Mouse (Mus musculus) heart, postnatal 14 days (tissue): ENCODE data around the gene Tyk2. TPM values are rescaled to one million over a fixed set of nuclear protein-coding genes. Genes with fewer than 3 reads are reported as not detected.

Experiments used
- DNase-seq, 2 experiments: peaks; one replicate each; pipeline ENCODE4 v3.0.0; 2021 to 2022
- intact Hi-C: fragments of 180-260 bp; cut with DNase I; formaldehyde crosslinking; loops from one replicate; pipeline ENCODE4 v1.15.1; 2025
- long read RNA-seq, 2 experiments: library from polyadenylated mRNA; stranded (forward); transcript quantifications; one replicate each; pipeline ENCODE4 v2.0.0; 2021
- total RNA-seq, 2 experiments: library from RNA; stranded (reverse); gene quantifications; 2 replicates each; pipeline ENCODE4 v1.2.3; 2021

Tyk2 gene
- 1 to 10 TPM; 9.2 TPM for total RNA-seq
- long read RNA-seq, experiment 1, full-length matches to known transcripts: 5 of 14 reads
- long read RNA-seq, experiment 1, partial matches to known transcripts: 4 of 14 reads
- long read RNA-seq, experiment 1, other reads (novel, unspliced or antisense): 5 of 14 reads
- long read RNA-seq, experiment 2, full-length matches to known transcripts: 2 of 7 reads
- long read RNA-seq, experiment 2, partial matches to known transcripts: 2 of 7 reads
- long read RNA-seq, experiment 2, other reads (novel, unspliced or antisense): 3 of 7 reads

DNA sequence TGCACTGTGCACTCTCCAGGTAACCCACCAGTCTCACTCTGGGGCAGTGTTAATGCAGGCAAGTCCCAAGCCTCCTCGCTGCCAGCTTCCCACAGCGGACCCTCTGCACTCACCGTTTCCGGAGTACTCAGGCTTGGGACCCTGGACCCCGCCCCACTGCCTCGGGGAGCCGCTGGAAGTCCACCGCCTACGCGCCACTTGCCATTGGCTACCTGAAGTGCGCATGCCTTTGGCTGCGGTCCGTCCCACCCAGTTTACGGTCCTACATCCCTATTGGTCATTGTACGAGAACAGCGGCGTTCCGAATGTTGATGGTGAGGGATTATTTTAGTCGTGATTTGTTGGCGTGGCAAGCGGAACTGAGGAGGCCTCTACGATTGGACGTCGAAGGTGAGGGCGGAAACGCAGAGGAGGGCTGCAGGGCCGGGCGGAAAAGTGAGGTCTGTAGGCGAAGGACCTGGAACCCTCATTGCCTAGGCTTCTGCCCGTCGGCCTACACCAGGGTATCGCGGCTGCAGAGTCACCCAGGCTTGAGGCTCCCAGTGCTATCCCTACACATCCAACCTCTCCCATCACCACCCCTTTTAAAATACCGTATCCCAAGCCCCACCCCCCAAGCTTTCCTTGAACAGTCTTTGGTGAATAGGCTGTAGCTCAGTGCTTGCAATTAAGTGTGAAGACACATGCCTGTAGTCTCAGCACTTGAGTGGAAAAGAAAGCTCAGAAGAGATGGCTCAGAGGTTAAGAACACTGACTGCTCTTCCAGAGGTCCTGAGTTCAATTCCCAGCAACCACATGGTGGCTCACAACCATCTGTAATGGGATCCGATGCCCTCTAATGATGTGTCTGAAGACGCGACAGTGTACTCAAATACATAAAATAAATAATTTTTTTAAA lies at the start of gene Tyk2:
Gene Tyk2, minus strand, starts transcription at position 185 of the 898 bp plus-strand sequence.
- intact Hi-C loops: loop anchor here (5.0 to 10.0 kb wide), 2 partner anchors 39 to 127 kb away; partner anchors contain the start of genes Gm38431, Mrpl4 and Raver1
- DNase-seq: peak; percentile 85 to 88

DNA sequence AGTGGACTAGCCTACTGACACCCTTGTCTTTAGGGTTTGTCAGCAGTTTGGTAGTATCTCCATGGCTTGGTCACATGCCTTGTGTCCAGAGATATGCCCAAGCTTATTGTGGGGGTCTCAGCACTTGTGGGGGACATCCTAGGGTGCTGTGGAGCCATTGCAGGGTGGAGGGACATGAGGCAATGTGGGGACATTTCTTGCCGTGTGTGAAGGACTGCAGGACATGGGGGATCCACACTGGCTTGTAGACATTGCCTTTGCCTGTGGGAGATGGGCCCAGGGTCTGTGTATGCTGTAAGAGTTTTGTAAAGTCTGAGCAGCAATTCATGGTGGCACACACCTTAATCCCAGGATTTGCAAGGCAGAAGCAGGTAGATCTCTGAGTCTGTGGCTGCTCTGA lies 49.8 kb upstream of the Tyk2 start:
- intact Hi-C loops: no loop called here
- no peak for DNase-seq

DNA sequence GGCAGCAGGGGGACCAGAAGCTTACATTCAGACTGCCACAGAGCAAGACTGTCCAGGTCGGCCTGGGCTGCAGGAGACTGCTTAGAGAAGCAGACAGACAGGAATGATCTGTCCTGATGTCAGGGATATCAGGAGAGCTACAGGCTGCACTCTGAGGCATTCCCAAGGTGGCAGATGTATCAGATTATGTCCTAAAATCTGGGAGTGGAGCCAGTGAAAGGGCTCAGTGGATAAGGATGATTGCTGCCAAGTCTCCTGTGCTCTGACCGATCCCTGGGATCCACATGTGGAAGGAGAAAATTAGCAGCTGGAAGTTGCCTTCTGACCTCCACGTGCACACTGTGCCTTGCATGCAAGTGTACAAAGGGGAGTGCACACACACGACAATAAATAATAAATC lies 49.4 kb upstream of the Tyk2 start:
- intact Hi-C loops: no loop called here
- no peak for DNase-seq

DNA sequence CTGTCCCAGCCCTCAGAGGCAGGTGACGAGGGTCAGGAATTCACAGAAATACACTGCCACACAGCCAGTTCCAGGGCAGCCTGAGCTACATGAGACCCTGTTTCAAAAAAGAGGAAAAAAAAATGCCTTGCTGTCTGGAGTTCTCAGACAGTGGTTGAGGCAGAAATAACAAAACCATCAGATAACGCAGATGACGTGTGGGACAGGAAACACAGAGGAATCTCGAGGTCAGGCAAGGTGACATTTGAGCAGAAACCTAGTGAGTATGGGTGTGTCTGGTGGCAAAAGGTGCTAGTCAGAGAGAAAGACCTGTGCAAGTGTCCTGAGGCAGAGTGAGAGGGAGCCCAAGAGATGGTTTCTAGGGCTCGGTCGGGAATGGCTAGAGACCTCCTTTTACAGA lies 41.3 kb upstream of the Tyk2 start:
- intact Hi-C loops: no loop called here
- DNase-seq: no peak

DNA sequence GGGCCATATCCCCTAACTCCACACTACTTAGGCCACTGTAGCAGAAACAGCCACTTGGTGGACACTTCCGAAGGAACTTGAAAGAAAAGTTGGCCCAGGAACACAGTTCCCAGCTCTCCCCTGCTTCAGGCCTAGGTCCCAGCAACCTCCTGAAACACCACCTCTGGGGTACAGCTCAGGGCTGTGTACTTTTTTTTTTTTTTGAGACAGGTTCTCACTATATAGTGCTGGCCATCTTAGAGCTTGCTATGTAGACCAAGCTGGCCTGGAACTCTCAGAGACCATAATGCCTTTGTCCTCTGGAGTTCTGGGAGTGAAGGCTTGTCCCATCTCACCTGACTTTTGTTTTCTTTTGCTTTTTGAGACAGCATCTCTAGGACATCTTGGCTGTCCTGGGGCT lies 38.1 kb upstream of the Tyk2 start:
- DNase-seq: no peak
- intact Hi-C loops: no loop called here

DNA sequence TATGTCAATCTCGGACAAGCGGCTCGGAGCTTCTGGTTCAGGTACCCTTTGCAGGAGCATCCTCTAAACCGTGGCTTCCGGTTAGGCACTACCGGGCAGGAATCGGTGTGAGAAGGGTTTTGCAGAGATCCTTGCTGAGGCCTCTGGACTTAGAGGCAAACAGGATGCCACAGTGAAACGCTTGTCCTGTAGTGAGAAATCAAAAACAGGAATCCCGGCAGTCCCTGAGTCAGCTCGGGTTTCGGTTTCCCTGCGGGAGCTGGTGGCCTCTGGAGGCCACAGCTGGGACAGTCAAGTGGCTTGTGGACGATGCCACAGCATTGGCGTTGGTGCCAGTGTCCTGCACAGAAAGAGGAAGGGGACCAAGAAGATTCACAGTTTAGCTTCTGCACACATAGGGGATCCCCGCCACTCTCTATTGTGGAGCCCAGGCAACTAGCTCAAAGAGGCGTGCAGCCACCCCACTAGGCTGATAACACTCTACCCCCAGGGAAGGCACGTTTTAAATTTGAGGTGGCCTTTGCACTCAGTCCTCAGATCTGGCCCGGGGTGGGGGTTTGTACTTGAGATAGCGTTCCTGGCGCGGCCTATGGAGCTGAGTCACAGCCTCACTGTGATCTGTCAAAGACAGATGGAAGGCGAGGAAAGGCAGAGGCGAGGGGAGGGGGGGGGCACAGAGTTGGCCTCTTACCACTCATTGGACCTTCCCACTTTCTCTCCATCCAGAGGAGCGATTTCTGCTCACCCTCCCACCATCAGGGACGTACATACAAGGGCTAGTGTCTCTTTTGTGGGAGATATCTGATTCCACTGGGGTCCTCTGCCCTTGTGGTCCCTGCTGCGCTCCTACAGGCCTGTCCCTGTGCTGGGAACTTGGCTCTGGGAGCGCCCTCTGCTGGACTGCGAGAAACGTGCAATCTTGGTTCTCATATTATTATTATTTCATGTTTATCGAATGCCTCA lies 37.4 kb upstream of the Tyk2 start:
- intact Hi-C loops: no loop called here
- DNase-seq: peak; percentile 82 to 87

DNA sequence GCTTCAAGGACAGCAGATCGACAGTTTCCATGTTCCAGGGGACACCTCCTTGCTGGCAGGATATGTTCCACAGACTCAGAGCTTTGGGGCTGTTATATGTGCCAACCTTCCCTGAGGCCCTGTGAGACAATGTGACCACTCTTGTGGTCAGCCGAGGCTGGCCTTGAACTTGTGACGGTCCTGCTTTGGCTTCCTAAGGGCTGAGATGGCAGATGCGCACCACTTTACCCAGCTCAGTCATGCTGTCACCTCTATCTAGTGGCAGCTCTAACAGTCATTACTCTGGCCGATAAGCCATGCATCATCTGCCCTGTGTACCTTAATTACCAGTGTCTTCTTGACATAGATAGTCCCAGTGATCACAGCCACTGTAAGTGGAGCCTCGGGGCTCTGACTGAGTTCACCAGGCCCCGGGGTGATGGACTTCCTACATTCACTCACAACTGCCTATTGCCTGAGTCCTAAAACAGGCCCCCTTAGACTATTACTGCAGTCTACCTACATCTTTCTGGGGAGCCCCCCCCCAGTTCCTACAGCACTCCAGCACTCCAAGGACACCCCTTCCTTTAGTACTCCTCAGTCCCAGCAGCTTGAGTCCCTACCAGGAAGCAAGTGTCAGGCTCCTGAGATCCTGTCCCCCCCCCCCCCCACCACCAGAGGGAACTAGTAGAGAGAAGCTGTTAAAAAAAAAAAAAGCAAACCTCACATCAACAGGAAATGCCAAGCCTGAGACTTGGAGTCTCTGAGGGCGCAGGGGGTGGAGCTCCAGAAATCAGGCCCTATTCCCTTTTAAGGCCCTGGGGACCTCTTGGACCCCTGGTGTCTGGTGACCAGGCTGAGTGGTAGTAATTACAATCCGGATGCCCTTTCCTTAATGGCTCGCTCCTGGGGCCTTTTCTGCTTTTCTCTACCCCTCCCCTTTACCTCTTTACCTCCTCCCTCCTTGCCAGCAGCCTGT lies 36.4 kb upstream of the Tyk2 start:
- DNase-seq: peak in 1 of 2 experiments; percentile 46
- intact Hi-C loops: no loop called here

DNA sequence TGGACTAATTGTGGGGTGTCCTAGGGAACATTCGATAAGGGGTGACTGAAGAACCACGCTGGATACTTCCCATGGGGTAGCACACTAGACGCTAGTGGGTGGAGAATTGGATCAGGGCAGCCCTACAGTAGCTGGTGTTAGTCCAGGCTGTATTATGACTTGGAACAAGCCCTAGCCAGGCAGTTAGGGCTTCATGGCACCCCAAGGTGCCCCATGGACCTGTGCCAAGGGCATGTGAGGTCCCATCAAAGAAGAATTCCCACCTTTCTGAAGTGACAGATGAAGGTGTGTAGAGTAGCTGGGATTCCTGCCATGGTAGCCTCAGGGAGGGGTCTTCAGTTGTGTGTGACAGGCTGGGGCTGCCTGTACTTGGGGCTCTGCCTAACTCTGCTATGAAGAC lies 35.5 kb upstream of the Tyk2 start:
- no peak for DNase-seq
- intact Hi-C loops: no loop called here

DNA sequence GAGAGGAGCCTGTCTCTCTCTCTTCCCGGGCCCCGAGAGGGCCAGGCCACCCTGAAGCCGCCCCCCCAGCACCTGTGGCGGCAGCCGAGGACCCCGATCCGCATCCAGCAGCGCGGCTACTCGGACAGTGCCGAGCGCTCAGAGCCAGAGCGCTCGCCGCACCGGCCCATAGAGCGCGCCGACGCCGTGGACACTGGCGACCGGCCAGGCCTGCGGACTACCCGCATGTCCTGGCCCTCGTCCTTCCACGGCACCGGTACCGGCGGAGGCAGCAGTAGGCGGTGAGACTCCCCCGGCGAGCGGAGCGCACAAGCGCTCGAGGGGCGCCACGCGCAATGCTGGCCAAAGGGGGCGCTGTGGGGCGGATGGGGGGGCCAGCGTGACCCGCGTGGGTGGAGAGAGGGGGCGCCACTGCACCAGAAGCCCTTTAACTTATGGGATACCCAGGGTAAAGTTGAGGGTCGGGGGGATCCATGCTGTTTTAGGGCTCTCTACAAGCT lies 35.0 kb upstream of the Tyk2 start:
- peak; percentile 68 to 81 for DNase-seq
- intact Hi-C loops: no loop called here

DNA sequence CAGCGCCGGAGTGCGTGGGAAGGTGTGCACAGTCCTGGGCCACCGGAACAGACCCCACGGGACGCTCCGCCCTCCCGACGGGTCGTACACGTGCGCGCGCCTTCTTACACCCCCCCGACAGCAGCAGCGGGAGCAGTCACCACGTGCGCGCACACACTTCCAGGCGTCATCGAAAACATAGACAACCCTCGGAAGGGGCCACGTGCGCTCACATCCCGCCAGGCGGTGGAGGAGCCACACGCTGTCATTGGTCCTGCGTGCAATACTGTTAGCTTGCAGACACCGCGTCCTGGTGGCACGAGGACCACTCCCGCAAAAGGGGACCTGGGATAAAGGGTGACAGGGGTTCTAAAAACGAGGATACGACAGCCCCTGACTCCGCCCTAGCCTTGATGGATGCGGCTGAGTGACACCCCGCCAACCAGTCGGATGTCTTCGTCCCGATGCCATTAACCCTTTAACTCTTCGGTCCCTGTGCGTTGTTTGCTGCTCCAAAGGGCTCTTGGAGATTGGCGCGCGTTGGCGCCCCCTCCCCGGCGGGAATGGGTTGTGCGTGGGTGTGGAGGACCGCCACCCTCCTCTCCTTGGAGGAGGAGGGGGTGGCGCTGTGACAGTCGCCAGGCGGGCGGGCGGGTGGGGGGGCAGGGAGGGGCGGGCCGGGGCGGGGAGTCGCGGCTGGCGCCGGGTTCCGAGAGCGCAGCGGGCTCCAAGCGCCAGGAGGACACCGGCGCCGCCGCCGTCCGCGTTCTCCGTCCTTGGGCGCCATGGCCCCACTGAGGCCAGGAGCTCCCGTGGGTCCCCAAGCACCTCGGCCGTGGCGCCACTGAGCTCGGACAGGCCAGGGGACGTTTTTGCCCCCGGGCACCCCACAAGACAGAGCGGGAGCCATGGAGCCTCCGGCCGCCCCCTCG lies 34.3 kb upstream of the Tyk2 start, which contains the start of gene Pde4a:
Gene Pde4a, plus strand, starts transcription at position 674 of the 911 bp plus-strand sequence.
- intact Hi-C loops: no loop called here
- DNase-seq: peak in 1 of 2 experiments; percentile 51

DNA sequence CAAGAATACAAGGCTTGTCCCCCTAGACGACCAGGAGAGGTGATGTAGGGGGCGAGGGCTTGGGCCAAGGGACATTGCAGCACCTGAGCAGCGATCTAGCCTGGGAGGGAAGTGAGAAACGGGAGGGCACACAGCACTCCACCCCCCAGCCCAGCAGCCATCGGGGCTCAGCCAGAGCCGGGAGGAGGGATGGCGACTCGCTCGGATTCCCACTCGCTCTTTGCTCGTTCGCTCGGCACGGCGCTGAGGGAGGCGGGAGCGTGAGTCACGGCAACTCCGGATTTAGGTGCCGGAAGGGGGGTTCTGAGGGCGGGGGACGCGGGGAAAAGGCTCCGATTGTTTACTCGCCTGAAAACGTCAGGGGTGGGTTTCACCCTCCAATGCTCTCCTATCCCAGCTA lies 33.0 kb upstream of the Tyk2 start:
- peak in 1 of 2 experiments; percentile 44 for DNase-seq
- intact Hi-C loops: no loop called here

DNA sequence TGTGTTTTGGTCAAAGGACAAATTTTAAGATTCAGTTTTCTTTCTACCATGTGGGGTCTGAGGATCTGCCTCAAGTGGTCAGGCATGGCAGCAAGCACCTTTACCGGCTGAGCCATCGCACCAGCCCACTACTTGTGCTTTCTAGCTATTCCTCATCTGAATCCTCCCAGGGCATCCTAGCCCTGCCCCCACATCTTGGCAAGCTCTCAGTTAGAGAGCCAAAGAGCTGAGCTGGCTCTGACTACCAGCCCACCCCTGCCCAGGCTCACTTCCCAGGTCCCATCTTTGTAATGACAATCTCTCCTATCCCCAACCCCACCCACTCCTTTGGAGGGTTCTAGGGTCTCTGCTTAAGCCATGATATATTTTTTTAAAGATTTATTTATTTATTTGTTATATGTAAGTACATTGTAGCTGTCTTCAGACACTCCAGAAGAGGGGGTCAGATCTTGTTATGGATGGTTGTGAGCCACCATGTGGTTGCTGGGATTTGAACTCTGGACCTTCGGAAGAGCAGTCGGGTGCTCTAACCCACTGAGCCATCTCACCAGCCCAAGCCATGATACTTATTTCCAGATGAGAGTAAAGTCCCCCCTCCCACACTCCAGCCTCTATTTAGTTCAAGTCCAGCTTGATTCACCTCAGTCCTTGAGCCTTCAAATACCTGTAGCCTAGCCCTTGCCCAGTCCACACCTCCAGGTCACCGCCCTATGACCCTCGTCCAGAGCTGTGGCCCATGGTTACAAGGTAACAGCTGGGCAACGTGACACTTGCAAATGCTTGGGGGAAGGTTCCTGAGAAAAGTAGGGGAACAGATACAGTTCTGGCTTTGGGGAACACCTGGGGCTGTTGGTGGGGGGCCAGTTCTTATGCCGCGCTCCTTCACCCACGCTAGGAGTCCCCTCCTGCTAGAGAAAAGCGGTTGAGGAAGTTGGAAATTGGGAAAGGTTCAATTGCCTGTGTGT lies 32.3 kb upstream of the Tyk2 start:
- no peak for DNase-seq
- intact Hi-C loops: no loop called here

DNA sequence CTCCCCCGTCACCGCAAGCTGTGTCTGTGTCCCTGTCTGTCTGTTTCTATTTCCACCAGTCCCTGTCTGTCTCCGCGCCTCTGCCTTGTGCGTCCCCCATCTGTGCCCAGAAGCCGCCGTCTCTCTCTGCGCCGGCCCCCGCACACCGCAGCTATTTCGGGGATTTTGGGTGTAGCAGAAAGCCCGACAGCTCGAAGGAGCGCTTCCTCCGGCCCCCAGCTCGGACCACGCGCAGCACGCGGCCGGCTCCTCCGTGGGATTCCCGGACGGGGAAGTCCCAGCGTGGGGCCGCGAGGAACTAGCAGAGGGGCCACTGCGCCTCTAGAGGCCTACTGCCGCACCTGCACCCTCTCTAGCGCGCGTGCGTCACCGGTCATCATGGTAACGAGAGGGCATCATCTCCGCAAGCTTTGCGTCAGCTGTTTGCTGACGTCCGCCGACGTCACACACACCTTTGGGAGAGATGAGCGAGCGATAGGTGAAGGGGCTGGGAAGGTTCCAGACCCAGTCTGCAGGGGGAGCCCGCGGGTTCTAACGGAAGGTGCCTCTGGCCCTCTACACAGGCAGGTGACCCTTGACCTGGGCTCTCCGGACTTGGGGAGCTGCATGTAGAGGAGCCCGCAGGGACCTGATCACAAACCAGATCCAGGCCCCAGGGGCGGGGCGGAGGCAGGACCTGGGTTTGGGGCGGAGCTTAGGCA lies 30.3 kb upstream of the Tyk2 start:
- intact Hi-C loops: no loop called here
- peak; percentile 82 to 91 for DNase-seq

DNA sequence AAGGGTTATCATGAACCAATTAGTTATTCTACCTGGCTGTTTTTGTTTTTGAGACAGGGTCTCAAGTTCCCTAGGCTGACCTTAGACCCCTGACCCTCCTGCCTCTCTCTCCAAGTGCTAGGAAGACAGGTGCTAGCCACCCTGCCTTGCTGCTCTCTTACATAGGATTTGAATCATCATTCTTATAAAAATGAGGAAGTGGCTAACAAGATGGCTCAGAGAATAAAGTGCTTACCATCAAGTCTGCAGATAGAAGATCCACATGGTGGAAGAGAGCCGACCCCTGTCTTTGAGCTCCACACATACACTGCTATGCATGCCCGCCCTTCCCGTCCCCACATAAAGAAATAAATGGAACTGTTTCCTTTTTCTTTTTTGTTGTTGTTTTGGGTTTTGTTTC lies 23.7 kb upstream of the Tyk2 start:
- intact Hi-C loops: loop anchor here (5.0 kb wide), 1 partner anchor 58 kb away; no protein-coding TSS in a partner anchor

DNA sequence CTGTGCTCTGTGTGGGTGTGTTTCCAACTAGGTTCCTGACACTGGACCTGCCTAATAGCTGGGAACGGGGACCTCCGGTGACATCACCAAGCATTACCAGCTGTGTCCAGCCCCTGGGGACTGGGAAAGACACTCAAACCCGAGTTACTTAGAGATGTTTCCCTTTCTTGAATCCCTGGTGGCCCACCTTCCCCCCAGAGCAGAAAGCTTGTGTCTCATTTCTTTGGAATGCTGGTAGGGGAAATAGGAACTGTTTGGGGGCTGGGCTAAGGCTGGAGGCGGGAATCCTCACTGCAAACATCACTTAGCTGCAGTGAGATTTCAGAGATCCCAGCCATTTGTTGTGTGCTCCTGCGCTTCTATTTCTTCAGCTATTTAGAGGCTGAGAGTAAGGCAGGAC lies 22.8 kb upstream of the Tyk2 start:
- peak in 1 of 2 experiments; percentile 31 for DNase-seq

More for the DNA sequence above, 23.7 kb upstream of the Tyk2 start:
- DNase-seq: no peak

DNA sequence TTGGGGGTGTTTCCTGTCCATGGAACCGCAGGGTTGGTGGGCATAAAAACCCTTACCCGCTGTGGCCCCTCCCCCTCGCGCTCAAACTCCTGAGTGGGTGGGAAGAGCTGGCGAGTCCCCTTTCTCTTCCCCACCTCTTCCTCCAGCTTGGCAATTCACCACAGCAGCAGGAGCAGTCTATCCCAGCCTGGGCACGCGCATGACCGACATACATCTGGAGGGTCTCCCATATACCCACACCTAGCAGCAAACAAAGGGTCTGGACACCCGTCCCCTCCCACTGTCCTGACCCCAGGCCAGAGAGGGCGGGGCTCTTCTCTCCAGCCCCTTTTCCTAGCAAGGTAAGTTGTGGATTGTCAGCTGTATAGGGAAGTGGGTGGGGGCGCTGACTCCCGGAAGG lies 22.3 kb upstream of the Tyk2 start:
- no peak for DNase-seq
- intact Hi-C loops: loop anchor here (5.0 kb wide), 1 partner anchor 59 kb away; no protein-coding TSS in a partner anchor

More for the DNA sequence above, 22.8 kb upstream of the Tyk2 start:
- intact Hi-C loops: loop anchor here (5.0 kb wide), 1 partner anchor 58 kb away; no protein-coding TSS in a partner anchor
